Mouse (Mus musculus): ENCODE data around the gene Trib2. TPM values are rescaled to one million over a fixed set of nuclear protein-coding genes. Genes with fewer than 3 reads are reported as not detected.

The Trib2 gene
- total RNA-seq, 2 experiments from 2014 or later: 71.6 to 72.5 TPM

- peak; percentile 53 to 64 for DNase-seq (ENCODE audit: low spot score in 2 of 2)
Observed at GRCm38 (mm10) chr12:15814249-15815081, 2.3 kb downstream of the Trib2 start.

- DNase-seq (ENCODE audit: low spot score in 2 of 2): no peak
Observed at GRCm38 (mm10) chr12:15813819-15814165, 2.9 kb downstream of the Trib2 start.

- DNase-seq (ENCODE audit: low spot score in 2 of 2): peak in 1 of 2 experiments; percentile 50
Observed at GRCm38 (mm10) chr12:15813133-15813818, 3.4 kb downstream of the Trib2 start.

DNA sequence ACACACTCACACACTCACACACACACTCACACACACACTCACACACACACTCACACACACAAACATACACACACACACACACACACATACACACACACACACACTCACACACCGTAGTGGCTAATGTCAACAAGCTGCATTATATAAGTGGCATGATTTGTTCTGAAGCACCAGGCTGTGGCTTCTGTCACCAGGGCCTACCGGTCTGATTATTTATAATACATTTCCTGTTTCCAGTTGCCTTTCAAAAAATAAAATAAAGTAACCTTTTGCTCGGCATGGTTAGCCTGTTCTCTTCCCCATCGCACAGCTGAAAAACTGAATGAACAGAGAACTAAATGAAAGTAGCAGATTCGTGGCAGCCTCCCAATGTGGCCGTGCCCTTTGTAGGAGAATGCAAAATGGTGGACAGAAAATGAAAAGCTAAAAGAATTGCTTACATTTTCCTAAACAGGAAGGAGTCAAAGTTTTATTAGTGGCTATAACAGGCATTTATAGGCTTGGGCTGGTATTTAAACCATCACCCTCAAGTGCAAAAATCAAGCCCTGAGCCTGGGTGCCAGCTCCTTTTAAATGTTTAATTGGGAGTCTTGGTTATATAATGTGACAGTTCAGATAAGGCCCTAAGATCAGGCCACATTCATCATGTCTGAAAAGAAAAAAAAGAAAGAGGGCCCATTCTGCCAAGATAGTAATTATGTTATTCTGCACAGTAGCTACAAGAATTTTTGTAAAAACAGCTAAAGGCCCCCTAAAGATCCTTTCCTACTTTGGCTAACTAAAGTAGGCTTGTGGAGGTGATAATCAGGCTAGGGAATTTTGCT lies 4.4 kb downstream of the Trib2 start:
- peak in 1 of 2 experiments; percentile 33 for DNase-seq (ENCODE audit: low spot score in 2 of 2)

DNA sequence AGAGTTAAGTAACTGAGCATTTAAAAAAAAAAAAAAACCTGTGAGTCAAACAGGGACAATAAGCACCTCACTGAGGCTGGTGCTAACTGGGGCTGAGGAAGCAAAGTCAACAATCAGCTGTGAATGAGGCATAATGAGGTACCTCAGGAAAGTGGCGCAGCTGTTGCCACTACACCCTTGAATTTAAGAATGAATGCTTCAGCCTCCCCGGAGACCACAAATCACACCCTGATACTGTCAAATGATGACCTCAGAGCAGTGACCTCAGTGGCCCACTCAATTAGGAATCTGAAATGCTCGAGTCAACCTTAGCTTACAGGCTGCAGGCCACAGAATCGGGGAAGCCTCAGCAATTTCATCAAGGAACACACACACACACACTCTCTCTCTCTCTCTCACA lies 5.0 kb downstream of the Trib2 start:
- DNase-seq (ENCODE audit: low spot score in 2 of 2): peak in 1 of 2 experiments; percentile 21

- no peak for DNase-seq (ENCODE audit: low spot score in 2 of 2)
Observed at GRCm38 (mm10) chr12:15810926-15811325, 5.8 kb downstream of the Trib2 start.

DNA sequence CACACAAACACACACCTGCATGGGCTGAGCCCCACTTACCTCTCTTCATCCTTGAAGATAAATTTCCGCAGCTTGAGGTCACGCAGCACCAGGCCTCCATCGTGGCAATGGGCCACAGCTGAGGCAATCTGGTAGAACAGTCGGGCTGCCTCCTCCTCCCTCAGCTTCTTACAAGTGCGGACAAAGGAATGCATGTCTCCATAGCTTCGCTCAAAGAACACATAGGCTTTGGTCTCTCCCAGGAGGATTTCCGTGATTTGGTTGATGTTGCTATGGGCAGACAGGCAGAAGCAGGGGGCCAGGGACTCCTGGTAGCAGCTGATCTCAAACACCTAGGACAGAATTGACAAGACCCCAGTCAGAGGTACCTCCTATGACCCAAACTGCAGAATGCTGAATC lies 7.1 kb downstream of the Trib2 start:
- DNase-seq (ENCODE audit: low spot score in 2 of 2): no peak

GRCm38 (mm10) chr12:15809249-15809648 lies 7.5 kb downstream of the Trib2 start:
- no peak for DNase-seq (ENCODE audit: low spot score in 2 of 2)

- no peak for DNase-seq (ENCODE audit: low spot score in 2 of 2)
Observed at GRCm38 (mm10) chr12:15808186-15808800, 8.4 kb downstream of the Trib2 start.

GRCm38 (mm10) chr12:15804931-15805331 lies 11.8 kb downstream of the Trib2 start:
- no peak for DNase-seq (ENCODE audit: low spot score in 2 of 2)

GRCm38 (mm10) chr12:15803936-15804438 lies 12.7 kb downstream of the Trib2 start:
- no peak for DNase-seq (ENCODE audit: low spot score in 2 of 2)

DNA sequence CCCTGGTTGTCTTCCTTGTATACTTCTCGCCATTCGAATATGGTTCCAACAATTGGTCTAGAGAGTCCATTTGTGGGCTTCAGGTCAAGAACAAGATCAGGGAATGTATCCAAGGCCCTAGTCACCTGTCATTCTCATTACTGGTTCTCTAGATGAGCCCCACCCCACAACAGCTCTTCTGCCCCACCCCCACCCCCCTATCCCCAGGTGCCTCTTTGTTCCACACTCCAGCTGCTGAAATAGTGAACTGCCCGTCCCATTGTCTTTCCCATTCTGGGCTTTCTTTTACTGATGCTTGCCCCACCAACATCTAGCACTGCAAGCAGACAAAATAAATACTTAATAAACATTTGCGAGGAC lies 15.2 kb downstream of the Trib2 start:
- DNase-seq (ENCODE audit: low spot score in 2 of 2): no peak

DNA sequence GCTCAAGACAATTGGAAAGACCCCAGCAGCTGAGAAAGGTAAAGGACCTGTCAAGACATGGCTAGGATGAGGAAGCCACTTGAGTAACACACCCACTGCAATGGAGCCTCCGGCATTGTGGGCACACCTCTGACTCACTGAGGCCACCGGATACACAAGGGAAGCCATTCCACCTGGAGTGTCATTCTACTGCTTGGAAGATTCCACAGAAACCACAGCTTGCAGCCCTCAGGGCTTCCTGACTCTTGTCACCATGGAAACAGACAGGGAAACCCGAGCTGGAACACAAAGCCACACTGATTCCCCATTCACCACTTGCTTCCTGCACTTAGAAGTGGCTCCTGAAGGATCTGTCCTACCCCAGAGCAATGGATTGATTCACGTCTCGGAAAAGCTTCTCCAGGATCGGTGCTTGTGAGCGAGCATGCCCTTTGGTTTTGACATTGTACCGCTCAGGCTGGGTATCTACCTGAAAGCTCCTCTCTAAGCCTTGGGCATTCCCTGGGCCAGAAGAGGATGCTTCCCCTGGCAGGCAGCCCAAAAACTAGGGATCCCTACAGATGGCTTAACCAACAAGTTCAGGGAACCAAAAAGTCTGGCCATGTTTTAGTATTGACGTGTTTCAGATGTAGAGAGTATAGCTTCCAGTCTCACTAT lies 15.7 kb downstream of the Trib2 start:
- DNase-seq (ENCODE audit: low spot score in 2 of 2): peak in 1 of 2 experiments; percentile 41

DNA sequence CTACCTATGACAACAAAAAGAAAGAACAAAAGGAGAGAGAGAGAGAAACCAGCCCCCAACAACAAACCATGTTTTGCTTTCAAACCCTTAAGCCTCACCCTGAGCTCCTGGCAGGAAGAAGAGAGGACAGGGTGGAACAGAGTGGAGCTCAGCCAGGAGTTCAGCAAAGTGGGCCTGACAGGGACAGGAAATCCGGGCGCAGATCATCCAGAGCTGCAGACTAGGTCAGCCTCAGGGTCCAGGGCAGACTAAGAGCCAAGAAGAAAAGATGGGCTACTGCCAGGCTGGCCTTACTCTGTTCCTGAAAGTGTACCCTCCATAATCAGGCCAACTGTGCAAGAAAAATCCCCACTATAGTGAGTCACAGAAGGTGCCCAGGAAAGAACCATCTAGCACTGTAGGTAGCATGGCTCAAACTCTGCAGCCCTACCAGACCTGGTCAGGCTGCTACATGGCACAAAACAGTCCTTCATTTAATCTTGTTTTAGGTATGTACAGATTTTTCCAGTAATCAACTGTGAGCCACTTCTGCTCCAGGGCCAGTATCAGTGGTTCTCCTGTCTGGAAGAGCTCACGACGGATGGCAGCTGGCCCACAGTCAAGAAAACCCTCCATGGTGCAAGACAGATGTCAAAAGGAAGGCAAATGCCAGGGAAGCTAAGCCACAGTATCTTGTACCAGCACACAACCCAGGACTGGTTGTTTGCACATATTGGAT lies 16.4 kb downstream of the Trib2 start:
- DNase-seq (ENCODE audit: low spot score in 2 of 2): no peak

DNA sequence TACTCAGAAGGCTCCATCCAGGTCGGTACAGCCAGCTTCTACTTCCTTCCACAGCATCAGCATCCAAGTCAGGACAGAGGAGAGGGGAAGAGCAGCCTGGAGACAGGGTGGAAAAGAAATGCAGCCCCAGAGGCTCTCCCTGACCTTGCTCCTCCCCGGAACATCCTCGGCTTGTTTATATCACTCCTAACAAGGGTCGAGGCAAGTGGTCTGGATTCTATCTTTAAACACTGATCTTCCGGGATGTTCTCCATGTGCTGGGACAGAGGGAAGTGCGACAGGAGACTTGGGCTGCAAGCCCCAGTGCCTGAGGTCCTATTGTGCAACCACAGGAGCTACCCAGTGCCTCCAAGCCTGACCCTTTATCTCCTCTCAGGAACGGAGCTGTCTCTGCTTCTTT lies 18.7 kb downstream of the Trib2 start:
- DNase-seq (ENCODE audit: low spot score in 2 of 2): no peak

DNA sequence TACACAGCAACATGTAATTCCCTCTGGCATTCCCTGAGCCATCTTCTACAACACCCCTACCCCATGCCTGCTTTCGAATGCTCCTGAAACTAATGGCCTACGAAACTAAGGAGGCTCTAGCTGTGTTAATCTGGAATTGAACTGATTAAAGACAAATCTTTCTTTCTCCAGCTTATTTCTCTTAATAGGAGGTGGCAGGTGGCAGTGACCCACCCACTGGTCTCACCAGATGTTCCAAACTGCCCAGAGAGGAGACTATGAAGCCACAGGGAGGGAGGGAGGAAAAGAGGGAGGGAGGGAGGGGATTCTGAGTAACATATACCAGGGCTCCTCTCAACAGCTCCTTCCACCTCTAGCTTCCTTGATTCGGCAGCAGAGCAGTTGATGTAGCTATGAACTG lies 20.8 kb downstream of the Trib2 start:
- DNase-seq (ENCODE audit: low spot score in 2 of 2): no peak

DNA sequence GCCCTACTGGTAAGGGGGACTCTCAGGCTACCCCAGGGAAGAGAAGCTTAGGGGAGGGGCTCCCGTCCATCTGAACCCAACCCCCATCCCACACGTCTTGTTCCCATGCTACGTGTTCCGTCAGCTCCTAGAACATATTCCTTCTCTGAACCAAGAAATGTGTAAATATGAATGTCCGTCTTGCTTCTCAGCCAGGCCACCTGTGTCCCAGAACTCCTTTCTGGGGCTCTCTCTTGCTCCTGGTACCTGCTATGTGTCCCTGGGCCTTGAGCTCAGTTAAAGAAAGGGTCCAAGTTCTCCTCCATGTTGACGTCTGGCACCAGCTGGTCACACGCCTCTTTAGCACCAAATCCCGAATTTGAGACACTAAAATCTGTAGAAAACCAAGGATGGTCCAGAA lies 23.4 kb downstream of the Trib2 start:
- DNase-seq (ENCODE audit: low spot score in 2 of 2): no peak

DNA sequence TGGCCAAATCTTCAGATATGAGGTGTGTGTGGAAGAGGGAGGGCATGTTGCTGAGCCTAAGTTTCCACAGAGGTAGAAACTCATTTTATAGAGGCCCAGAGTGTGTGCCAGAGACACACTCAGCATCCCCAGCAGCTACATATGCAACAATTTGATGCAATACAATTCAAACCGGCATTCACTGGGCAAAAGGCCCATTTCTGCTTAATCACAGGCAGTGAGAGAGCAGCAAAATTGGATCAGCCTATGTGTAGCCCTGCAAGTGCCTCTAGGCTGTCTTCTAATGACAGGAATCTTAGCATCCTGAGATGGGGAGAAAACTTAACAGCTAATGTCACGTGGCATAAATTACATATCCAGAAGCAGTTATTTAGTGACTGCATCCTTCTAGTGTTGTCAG lies 26.5 kb downstream of the Trib2 start:
- no peak for DNase-seq (ENCODE audit: low spot score in 2 of 2)

- no peak for DNase-seq (ENCODE audit: low spot score in 2 of 2)
Observed at GRCm38 (mm10) chr12:15777047-15777446, 39.7 kb downstream of the Trib2 start.

DNA sequence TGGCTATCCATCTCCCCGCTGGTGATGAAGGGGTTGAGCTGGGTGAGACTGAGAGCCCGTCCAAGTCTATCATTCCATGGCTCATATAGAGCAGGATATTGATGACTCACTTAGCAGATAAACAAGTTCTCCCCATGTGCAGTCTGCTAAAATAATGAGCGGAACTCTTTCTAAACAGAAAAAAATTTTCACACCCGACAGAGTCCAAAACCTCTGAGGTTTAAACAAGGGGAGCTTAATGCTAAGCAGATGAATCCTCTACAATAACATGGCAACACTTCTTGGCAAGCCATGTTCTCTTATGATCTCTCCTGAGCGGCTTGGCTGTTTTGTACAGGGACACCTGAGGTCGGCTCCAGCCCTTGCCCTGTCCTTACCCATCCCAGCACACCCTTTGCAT lies 45.0 kb downstream of the Trib2 start:
- DNase-seq (ENCODE audit: low spot score in 2 of 2): no peak
